Mouse (Mus musculus) layer of hippocampus, adult 2 months (tissue): ENCODE data around the gene Prkag1. TPM values are rescaled to one million over a fixed set of nuclear protein-coding genes. Genes with fewer than 3 reads are reported as not detected.
"Not testable (repeated sequence)": the region's sequence is repeated elsewhere in the genome, so short reads cannot be mapped to it uniquely, and the experiment has no call there.

ENCODE experiments used
- DNase-seq, 2 experiments: peaks; one replicate each; pipeline ENCODE4 v3.0.0; 2022; ENCODE audit warnings: low spot score in 2 of 2
- H3K27ac ChIP-seq: fragments of 200-600 bp; 2 replicates; pipeline ENCODE4 v1.8.1; 2022
- H3K4me3 ChIP-seq: fragments of 200-600 bp; 2 replicates; pipeline ENCODE4 v1.8.1; 2022; ENCODE audit warnings: mild to moderate bottlenecking
- CTCF ChIP-seq: fragments of 200-600 bp; conservative IDR thresholded peaks from 2 replicates; pipeline ENCODE4 v1.8.1; 2022; ENCODE audit warnings: antibody characterized with exemption, mild to moderate bottlenecking, moderate library complexity
- total RNA-seq, 2 experiments: library from RNA; stranded (reverse); gene quantifications; 2 replicates each; pipeline ENCODE4 v1.2.3; 2021

Prkag1 gene
- total RNA-seq, 2 experiments from 2014 or later = 50.3 to 51.9 TPM

DNA sequence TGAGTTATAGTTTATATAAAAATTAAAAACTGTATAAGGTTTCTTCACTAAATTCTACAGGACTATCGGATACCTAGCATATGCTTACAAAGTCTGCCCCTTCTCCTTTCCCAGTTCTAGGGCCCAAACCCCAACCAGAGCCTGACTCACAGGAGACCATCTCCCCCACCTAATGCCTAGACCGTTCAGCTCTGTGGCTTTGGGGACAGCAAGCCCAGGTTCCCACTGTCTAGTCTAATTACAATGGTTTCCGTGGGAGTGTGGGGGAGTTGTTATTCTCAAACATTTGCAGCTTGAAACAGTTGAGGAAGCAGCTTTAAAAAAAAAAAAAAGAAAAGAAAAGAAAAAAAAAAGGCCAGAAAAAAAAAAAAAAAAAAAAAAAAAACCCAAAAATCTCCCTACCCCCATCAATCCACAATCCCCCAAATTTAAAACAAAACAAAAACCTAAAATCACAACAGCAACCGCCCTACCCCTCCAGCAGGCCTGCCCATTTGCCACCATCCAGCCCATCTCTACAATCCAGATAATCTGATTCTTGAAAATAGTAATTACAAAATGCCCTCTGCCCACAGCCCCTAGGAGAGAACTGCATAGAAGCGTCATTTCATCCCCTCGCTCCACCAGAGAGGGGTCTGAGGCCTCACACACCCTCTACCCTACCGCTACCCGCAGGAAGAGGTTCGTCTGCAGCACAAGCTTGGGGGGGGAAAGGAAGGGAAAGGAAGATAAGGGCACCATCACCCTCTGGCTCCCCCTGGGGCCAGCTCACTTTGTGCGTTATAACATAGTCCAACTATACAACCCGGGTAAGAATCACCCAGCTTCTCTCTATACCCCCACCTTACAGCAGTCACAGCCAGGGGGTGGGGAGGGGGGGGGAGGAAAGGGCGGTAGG is 1.1 kb upstream of the Prkag1 start:
- DNase-seq = no peak
- peak overlapping the region; percentile 91; the same call in 1 of the 2 replicates for H3K27ac ChIP-seq
- peak; percentile 30 for TF ChIP-seq CTCF
- H3K4me3 ChIP-seq = no peak overlapping the region; the same call in 1 of the 2 replicates

DNA sequence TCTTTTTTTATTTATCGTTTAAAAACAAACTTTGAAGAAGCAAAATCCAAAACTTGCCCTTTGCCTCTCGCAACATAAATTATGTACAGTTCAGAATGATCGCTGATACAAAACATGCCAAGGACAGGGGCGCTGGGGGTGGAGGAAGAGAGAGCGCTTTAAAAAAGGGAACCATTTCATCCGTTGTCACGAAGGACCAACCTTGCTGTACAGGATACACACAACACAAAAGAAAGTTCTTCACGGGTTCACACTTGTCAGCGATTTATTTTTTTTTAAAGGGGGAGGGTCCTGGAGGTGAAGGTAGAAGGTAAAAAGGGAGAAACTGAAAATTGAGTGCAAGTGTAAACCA is 339 bp upstream of the Prkag1 start:
- Histone ChIP-seq H3K4me3 (peak overlapping the region; percentile 98), H3K27ac (peak overlapping the region; percentile 91)
- no peak for DNase-seq
- no peak for TF ChIP-seq CTCF

DNA sequence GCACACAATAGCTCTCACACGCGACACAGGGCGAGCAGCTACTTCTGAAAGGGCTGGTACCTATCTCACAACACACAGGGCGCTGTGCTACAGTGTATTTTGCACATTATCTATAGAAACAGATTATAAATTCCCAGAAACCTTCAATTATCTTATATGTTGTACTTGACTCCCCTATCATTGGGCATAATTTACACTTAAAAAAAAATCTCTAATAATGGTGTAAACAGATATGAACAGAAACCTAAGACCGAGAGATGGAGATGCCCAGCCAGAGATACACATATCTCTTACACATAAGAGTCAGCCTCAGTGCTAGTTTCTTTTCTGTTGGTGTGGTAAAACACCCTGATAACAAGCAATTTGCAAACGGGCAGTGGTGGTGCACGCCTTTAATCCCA is 3.7 kb downstream of the Prkag1 start:
- TF ChIP-seq CTCF = no peak
- no peak for DNase-seq
- Histone ChIP-seq H3K4me3 (no peak overlapping the region), H3K27ac (no peak overlapping the region)

DNA sequence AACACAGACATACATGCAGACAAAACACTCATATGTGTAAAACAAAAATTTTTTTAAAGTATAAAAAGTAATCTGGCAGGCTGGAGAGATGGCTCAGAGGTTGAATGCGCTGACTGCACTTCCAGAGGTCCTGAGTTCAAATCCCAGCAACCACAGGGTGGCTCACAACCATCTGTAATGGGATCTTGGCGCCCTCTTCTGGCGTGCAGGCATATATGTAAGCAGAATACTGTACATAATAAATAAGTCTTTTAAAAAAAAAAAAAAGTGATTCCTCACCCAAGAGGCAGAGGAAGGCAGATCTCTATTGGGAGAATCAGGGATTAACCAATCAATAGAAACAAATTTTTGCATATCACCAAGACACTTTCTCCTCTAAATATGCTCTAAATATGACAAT is 7.9 kb downstream of the Prkag1 start:
- TF ChIP-seq CTCF = peak; percentile 62
- Histone ChIP-seq H3K27ac (no peak overlapping the region), H3K4me3 (no peak overlapping the region)
- DNase-seq = no peak

DNA sequence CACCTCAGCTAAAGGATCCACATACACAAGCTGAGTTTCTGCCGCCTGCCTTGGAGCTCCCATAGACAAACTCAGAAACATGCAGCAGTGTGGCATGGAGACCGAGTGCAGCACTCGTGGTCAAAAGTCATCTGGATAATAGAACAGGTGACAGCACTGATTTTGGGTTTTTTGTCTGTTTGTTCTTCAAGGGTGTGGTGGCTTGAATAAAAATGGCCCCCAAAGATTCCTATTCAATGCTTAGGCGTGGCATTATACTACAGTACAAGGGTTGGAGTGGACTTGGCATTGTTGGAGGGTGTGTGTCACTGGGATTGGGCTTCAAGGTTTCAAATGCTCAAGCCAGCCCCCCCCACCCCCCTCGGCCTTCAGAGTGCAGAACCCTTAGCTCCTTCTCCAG is 9.2 kb downstream of the Prkag1 start:
- Histone ChIP-seq H3K27ac (peak overlapping the region; percentile 84), H3K4me3 (no peak overlapping the region)
- TF ChIP-seq CTCF = no peak
- DNase-seq = no peak

DNA sequence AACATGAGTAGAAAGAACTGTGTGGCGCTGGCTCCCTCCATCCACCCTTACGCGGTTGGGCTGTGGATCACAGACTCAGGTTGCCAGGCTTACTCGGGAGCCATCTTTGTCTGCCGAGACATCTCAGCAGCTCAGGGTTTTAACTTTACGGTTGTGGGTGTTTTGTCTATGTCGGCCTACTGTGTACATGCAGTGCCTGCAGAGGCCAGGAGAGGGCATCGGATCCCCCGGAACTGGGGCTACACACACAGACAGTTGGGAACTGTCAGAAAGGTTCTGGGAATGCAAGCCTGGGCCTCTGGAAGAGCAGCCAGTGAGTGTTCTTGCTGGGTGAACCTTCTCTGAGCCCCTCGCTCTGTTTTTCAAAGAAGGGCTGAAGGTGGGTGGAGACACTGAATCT is 9.9 kb downstream of the Prkag1 start:
- H3K4me3 ChIP-seq = no peak overlapping the region
- no peak for DNase-seq
- H3K27ac ChIP-seq = peak overlapping the region; percentile 84
- TF ChIP-seq CTCF = peak; percentile 71

DNA sequence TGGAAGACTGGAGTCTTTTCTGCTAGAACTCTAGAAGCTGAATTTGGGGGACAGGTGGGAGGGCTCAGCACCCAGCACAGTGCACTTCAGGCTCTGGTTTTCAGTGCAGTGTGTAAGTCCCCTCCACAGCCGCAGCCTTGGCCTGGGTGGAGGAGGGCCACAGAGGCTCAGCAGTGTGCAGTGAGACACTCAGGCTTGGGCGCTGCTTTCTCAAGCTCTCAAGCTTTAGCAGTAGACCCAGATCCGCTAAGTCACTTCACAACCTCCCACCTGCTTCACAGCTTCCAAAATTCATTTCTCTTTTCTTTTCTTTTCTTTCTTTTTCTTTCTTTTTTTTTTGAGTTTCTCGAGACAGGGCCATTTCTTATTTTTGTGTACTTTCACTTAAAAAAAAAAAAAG is 10.4 kb downstream of the Prkag1 start:
- TF ChIP-seq CTCF = no peak
- DNase-seq = no peak
- Histone ChIP-seq H3K4me3 (no peak overlapping the region), H3K27ac (peak overlapping the region; percentile 84)

DNA sequence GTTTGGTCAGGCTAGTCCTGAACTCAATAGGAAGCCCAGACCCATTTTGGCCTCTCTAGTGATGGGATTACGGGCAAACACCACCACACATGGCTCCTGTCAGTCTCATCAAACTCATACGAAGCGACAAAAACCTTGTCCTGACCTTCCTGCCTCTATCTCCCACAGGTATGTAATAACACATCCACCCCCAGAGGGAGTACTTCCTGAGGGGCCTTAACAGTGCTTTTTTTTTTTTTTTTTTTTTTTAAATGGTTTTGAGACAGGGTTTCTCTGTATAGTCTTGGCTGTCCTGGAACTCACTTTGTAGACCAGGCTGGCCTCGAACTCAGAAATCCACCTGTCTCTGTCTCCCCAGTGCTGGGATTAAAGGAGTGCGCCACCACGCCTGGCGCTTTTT is 13.2 kb downstream of the Prkag1 start:
- DNase-seq = no peak
- peak; percentile 23; the same call in 1 of the 2 replicates for TF ChIP-seq CTCF
- Histone ChIP-seq H3K27ac (no peak overlapping the region), H3K4me3 (no peak overlapping the region)

DNA sequence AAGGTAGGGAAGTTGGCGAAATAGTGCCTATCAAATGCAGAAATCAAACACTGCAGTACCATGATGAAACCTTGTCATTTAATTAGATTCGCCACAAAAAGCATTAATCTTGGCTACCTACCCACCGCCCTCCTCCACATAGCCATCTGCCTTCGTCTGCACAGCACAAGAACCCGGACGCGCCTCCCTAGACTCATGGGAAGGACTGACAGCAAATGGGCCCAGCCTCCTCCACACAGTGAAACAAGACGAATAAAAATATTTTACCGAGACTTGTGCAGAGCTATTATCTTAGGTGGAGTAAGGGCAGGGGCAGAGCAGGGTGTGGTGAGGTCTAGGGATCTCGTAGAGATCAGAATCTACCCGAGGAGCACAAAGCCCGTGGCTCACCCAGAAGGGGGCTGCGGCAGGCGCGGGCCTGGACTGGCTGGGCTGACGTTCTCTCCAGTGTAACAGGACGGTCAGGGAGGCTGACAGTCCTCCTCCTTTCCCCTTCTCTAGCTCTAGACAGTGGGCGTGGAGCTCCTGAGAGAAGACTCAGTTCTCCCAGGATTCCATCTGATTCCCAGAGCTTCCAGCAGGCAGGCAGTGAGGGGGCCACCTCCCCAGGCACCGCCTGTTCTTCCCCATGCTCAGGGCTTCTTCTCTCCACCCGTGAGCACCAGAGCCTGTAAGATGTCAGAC is 18.4 kb downstream of the Prkag1 start:
- DNase-seq = peak; percentile 80 to 91
- no peak for TF ChIP-seq CTCF
- Histone ChIP-seq H3K4me3 (peak overlapping the region; percentile 33), H3K27ac (peak overlapping the region; percentile 97)

DNA sequence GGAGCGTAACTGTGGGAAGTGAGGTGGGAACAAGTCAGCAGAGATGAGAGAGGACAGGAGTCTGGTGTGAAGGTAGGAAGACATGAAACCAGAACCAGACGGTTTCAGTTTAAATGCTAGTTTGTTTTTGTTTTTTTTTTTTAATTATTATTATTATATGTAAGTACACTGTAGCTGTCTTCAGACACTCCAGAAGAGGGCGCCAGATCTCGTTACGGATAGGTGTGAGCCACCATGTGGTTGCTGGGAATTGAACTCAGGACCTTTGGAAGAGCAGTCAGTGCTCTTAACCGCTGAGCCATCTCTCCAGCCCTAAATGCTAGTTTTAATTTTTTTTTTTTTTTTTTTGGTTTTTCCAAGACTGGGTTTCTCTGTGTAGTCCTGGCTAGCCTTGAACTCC is 21.1 kb downstream of the Prkag1 start:
- TF ChIP-seq CTCF = peak; percentile 64
- not testable (repeated sequence) for DNase-seq, H3K4me3 ChIP-seq
- H3K27ac ChIP-seq = peak overlapping the region; percentile 97

DNA sequence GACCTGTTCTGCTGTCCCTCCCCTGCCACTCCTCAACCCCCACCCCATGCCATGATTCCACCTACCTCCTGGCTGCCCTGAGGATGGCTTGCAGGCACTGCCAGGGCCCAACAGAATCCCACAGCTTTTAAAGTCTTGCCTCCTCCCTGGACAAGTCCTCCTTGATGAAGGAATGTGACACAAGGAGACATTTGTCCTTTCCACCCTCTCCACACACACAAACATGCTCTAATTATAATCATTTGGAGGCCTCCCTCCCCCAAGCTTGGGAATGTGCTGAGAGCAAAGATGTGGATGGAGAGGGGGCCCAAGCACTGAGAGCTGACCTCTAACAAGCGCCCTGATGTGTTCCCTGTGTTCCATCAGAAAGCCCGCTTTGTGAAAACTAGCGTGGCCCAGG is 21.9 kb downstream of the Prkag1 start, which contains the start of gene Ddn:
Ddn (minus strand) TSS at position 101 of the 400 bp plus-strand sequence.
- no peak for TF ChIP-seq CTCF
- Histone ChIP-seq H3K4me3 (peak within 1 kb of the TSS; percentile 72), H3K27ac (peak within 1 kb of the TSS; percentile 97)
- no peak for DNase-seq

DNA sequence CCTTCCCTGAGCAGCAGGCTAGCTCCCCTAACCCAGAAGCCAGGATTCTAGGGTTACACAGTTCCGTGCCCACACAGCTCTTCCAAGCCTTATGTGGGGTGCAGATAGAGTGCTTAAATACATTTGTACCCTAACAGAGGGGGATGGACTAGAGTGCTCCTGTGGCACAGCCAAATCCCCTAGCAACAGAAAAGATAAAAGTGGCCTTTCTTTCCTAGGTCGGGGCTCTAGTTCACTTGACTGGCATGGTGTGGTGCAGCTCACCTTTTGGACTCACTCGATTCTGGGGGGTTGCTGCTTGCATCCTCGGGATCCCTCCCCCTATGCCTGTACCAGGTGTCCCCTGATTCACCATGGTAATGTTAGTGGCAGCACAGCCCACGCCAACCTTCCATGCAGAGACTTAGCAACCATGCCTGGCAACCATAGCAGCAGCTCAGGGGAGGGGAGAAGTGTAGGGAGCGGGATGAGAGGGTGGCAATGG is 22.6 kb downstream of the Prkag1 start:
- Histone ChIP-seq H3K4me3 (peak overlapping the region; percentile 72), H3K27ac (peak overlapping the region; percentile 97)

More for the DNA sequence above, 22.6 kb downstream of the Prkag1 start:
- no peak for TF ChIP-seq CTCF
- peak; percentile 84 to 93 for DNase-seq
